Mouse (Mus musculus) limb, embryonic 12.5 days (tissue): ENCODE data around the gene Dnase2b. TPM values are rescaled to one million over a fixed set of nuclear protein-coding genes. Genes with fewer than 3 reads are reported as not detected.

ENCODE experiments used
- ATAC-seq: fragments of 200-750 bp; cut with Nextera tagmentation; 2 replicates; pipeline ENCODE4 v1.8.0; 2017; ENCODE audit warnings: low read depth, moderate TSS enrichment; ENCODE audit not compliant: insufficient number of reproducible peaks, insufficient read depth, low FRiP score, low TSS enrichment
- H3K27ac ChIP-seq: fragments of 300-500 bp; sonication (generic); 2 replicates; pipeline ENCODE4 v1.5.1; 2016; ENCODE audit warnings: mild to moderate bottlenecking, moderate library complexity
- H3K27me3 ChIP-seq: fragments of 300-500 bp; sonication (generic); 2 replicates; pipeline ENCODE4 v1.6.1; 2016; ENCODE audit warnings: mild to moderate bottlenecking, moderate library complexity
- H3K36me3 ChIP-seq: fragments of 300-500 bp; sonication (generic); 2 replicates; pipeline ENCODE4 v1.6.1; 2016; ENCODE audit warnings: mild to moderate bottlenecking, moderate library complexity
- H3K4me1 ChIP-seq: fragments of 300-500 bp; sonication (generic); replicated peaks from 2 replicates; pipeline ENCODE4 v1.6.1; 2016
- H3K4me2 ChIP-seq: fragments of 300-500 bp; sonication (generic); 2 replicates; pipeline ENCODE4 v1.6.1; 2016; ENCODE audit warnings: mild to moderate bottlenecking, moderate library complexity
- H3K4me3 ChIP-seq: fragments of 300-500 bp; sonication (generic); replicated peaks from 2 replicates; pipeline ENCODE4 v1.5.1; 2016; ENCODE audit warnings: mild to moderate bottlenecking
- H3K9ac ChIP-seq: fragments of 300-500 bp; sonication (generic); replicated peaks from 2 replicates; pipeline ENCODE4 v1.6.1; 2016; ENCODE audit warnings: mild to moderate bottlenecking, moderate library complexity
- H3K9me3 ChIP-seq: fragments of 300-500 bp; sonication (generic); 2 replicates; pipeline ENCODE4 v1.6.1; 2016; ENCODE audit warnings: mild to moderate bottlenecking, moderate library complexity
- WGBS: fragments of 180-500 bp; shearing (Covaris S2); methylation state at CpG from one replicate; pipeline ENCODE4 v1.1.7; 2016; 5-methylcytosine and 5-hydroxymethylcytosine counted together
- polyA plus RNA-seq: library from polyadenylated mRNA; unstranded; fragments of >200 nt; fragmentation: Nextera tagmentation; extraction: Ambion mirVana; gene quantifications from 2 replicates; pipeline ENCODE4 v1.2.1, GENCODE M21; 2016

Gene Dnase2b
- polyA plus RNA-seq, 1 experiment from 2014 or later, result not detected

- no peaks in the 10 kb centered on the region for H3K4me1 ChIP-seq
- no peaks in the 10 kb centered on the region for H3K27me3 ChIP-seq
- H3K9me3 ChIP-seq, result no peaks in the 10 kb centered on the region
- H3K9ac ChIP-seq, result no peak overlapping the region
- no peak for ATAC-seq
- no peaks in the 10 kb centered on the region for H3K36me3 ChIP-seq
- H3K4me2 ChIP-seq, result no peak overlapping the region
- 86% methylated on average over 4 of the region's 4 CpGs for WGBS
- no peak overlapping the region for H3K4me3 ChIP-seq
- H3K27ac ChIP-seq, result no peak overlapping the region
Observed at GRCm38 (mm10) chr3:146611261-146611660, 4.1 kb downstream of the Dnase2b start.

GRCm38 (mm10) chr3:146610322-146610721 is 5.1 kb downstream of the Dnase2b start:
- H3K4me3 ChIP-seq, result no peak overlapping the region
- H3K4me2 ChIP-seq, result no peak overlapping the region
- no peak for ATAC-seq
- no peaks in the 10 kb centered on the region for H3K36me3 ChIP-seq
- 85% methylated on average over 10 of the region's 10 CpGs for WGBS
- no peaks in the 10 kb centered on the region for H3K27me3 ChIP-seq
- H3K9ac ChIP-seq, result no peak overlapping the region
- no peaks in the 10 kb centered on the region for H3K4me1 ChIP-seq
- no peaks in the 10 kb centered on the region for H3K9me3 ChIP-seq
- no peak overlapping the region for H3K27ac ChIP-seq

GRCm38 (mm10) chr3:146607368-146607767 is 8.0 kb downstream of the Dnase2b start:
- 48% methylated on average over 1 of the region's 1 CpGs for WGBS
- no peaks in the 10 kb centered on the region for H3K4me1 ChIP-seq

DNA sequence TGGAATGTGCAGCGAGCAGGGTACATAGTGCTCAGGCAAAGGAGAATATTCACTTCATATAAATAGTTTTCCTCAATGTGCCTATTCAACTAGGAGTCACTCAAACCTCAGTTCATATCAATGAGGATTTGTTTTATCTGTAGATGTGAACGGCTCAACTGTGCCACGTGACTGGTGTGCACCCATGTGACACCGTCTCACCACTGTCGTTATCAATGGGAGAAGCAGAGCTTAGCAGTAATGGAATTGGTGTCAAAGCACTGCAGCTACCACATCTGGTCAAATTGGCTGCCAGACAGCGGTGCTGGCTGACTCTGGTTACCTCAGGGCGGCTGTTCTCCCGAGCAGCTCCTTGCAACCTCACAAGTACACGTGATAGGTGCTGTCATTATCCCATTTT is 10.7 kb downstream of the Dnase2b start:
- Histone ChIP-seq H3K9me3 (no peaks in the 10 kb centered on the region), H3K4me2 (no peak overlapping the region), H3K9ac (no peak overlapping the region), H3K4me1 (no peaks in the 10 kb centered on the region), H3K36me3 (no peaks in the 10 kb centered on the region), H3K27ac (no peak overlapping the region), H3K4me3 (no peak overlapping the region), H3K27me3 (no peaks in the 10 kb centered on the region)
- no peak for ATAC-seq
- WGBS, result 81% methylated on average over 9 of the region's 9 CpGs

More at GRCm38 (mm10) chr3:146607368-146607767, 8.0 kb downstream of the Dnase2b start:
- no peak for ATAC-seq
- H3K36me3 ChIP-seq, result no peaks in the 10 kb centered on the region
- no peaks in the 10 kb centered on the region for H3K27me3 ChIP-seq
- H3K4me2 ChIP-seq, result no peak overlapping the region
- H3K4me3 ChIP-seq, result no peak overlapping the region
- no peak overlapping the region for H3K27ac ChIP-seq
- no peaks in the 10 kb centered on the region for H3K9me3 ChIP-seq
- H3K9ac ChIP-seq, result no peak overlapping the region

- H3K27ac ChIP-seq, result no peak overlapping the region
- no peaks in the 10 kb centered on the region for H3K4me1 ChIP-seq
- ATAC-seq, result no peak
- H3K4me2 ChIP-seq, result no peak overlapping the region
- H3K36me3 ChIP-seq, result no peaks in the 10 kb centered on the region
- H3K9me3 ChIP-seq, result no peaks in the 10 kb centered on the region
- H3K9ac ChIP-seq, result no peak overlapping the region
- H3K4me3 ChIP-seq, result no peak overlapping the region
- 93% methylated on average over 3 of the region's 3 CpGs for WGBS
- H3K27me3 ChIP-seq, result no peaks in the 10 kb centered on the region
Observed at GRCm38 (mm10) chr3:146602531-146602930, 12.9 kb downstream of the Dnase2b start.

DNA sequence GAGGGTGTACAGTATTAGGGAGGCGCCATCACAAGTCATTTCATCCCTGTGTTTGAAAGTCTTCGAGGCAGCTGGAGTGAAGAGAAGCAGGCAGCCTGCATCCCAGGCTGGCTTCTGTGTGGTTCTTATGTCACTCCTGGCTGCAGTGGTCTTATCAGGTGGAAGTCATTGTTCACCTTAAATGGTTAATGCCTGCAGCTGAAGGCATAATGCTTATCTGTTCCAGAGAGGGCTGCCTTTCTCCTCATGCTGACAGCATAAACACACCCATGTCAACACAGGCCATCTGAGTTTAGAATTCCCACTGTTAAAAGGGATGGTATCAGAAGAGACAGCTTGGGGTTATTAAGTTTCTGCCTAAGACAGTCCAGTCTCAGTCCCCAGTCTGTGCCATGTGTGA is 14.2 kb downstream of the Dnase2b start:
- ATAC-seq, result no peak
- no peak overlapping the region for H3K27ac ChIP-seq
- H3K36me3 ChIP-seq, result no peaks in the 10 kb centered on the region
- 92% methylated on average over 2 of the region's 2 CpGs for WGBS
- H3K9ac ChIP-seq, result no peak overlapping the region
- H3K4me3 ChIP-seq, result no peak overlapping the region
- no peaks in the 10 kb centered on the region for H3K4me1 ChIP-seq
- no peaks in the 10 kb centered on the region for H3K27me3 ChIP-seq
- no peak overlapping the region for H3K4me2 ChIP-seq
- H3K9me3 ChIP-seq, result no peaks in the 10 kb centered on the region

DNA sequence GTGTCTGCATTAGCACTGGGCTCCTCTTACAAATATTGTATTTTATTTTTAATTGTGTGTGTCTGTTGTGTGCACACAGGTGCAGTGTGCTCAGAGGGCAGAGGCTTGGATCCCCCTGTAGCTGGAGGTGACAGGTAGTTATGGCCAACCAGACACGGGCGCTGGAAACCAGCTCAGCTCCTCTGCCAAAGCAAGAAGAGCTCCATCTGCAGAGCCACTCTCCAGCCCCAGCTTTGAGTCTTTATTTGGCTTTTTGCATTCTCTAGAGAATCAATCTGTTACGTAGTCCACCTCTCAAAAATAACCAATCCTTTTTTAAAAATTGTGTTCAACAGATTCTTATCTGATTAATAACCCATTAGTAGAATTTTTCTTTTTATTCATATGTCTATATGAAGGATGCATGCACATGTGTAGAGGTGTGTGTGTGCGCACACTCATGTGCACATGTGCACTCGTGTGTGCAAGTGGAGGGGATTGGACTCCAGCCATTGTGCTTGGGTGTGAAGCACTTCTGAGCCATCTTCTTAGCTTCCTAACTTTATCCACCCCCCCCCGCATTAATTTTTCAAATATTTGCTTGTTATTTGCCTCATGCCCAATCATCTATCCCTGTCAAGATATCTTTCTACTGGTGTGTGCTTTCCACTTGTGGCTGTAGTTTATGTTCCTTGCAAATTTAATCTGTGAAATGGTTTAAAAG is 16.0 kb downstream of the Dnase2b start:
- H3K4me1 ChIP-seq, result no peaks in the 10 kb centered on the region
- no peak overlapping the region for H3K4me2 ChIP-seq
- no peaks in the 10 kb centered on the region for H3K36me3 ChIP-seq
- H3K4me3 ChIP-seq, result no peak overlapping the region
- 88% methylated on average over 6 of the region's 6 CpGs for WGBS
- no peaks in the 10 kb centered on the region for H3K9me3 ChIP-seq
- no peaks in the 10 kb centered on the region for H3K27me3 ChIP-seq
- no peak overlapping the region for H3K27ac ChIP-seq
- H3K9ac ChIP-seq, result no peak overlapping the region
- no peak for ATAC-seq

GRCm38 (mm10) chr3:146598411-146598810 is 17.0 kb downstream of the Dnase2b start:
- H3K4me2 ChIP-seq, result no peak overlapping the region
- WGBS, result 76% methylated on average over 6 of the region's 6 CpGs
- no peaks in the 10 kb centered on the region for H3K9me3 ChIP-seq
- H3K27me3 ChIP-seq, result no peaks in the 10 kb centered on the region
- H3K4me1 ChIP-seq, result no peaks in the 10 kb centered on the region
- no peak overlapping the region for H3K27ac ChIP-seq
- no peak overlapping the region for H3K9ac ChIP-seq
- H3K36me3 ChIP-seq, result no peaks in the 10 kb centered on the region
- H3K4me3 ChIP-seq, result no peak overlapping the region
- no peak for ATAC-seq

GRCm38 (mm10) chr3:146596864-146597263 is 18.5 kb downstream of the Dnase2b start:
- ATAC-seq, result no peak
- Histone ChIP-seq H3K4me3 (no peak overlapping the region), H3K4me1 (no peaks in the 10 kb centered on the region), H3K27ac (no peak overlapping the region), H3K27me3 (no peaks in the 10 kb centered on the region), H3K4me2 (no peak overlapping the region), H3K9me3 (no peaks in the 10 kb centered on the region), H3K36me3 (no peaks in the 10 kb centered on the region), H3K9ac (no peak overlapping the region)
- WGBS, result 91% methylated on average over 7 of the region's 7 CpGs

- WGBS, result 85% methylated on average over 8 of the region's 8 CpGs
- H3K36me3 ChIP-seq, result no peaks in the 10 kb centered on the region
- H3K4me1 ChIP-seq, result no peaks in the 10 kb centered on the region
- no peak overlapping the region for H3K4me2 ChIP-seq
- no peaks in the 10 kb centered on the region for H3K9me3 ChIP-seq
- no peak overlapping the region for H3K9ac ChIP-seq
- no peaks in the 10 kb centered on the region for H3K27me3 ChIP-seq
- no peak overlapping the region for H3K4me3 ChIP-seq
- H3K27ac ChIP-seq, result no peak overlapping the region
- ATAC-seq, result no peak
Observed at GRCm38 (mm10) chr3:146596387-146596786, 19.0 kb downstream of the Dnase2b start.

GRCm38 (mm10) chr3:146595440-146595839 is 20.0 kb downstream of the Dnase2b start:
- H3K27me3 ChIP-seq, result no peaks in the 10 kb centered on the region
- no peak overlapping the region for H3K4me2 ChIP-seq
- H3K9me3 ChIP-seq, result no peaks in the 10 kb centered on the region
- no peak overlapping the region for H3K27ac ChIP-seq
- H3K4me1 ChIP-seq, result no peaks in the 10 kb centered on the region
- 86% methylated on average over 6 of the region's 6 CpGs for WGBS
- ATAC-seq, result no peak
- H3K4me3 ChIP-seq, result no peak overlapping the region
- no peaks in the 10 kb centered on the region for H3K36me3 ChIP-seq
- no peak overlapping the region for H3K9ac ChIP-seq

- no peak overlapping the region for H3K4me3 ChIP-seq
- H3K27ac ChIP-seq, result no peak overlapping the region
- 71% methylated on average over 2 of the region's 2 CpGs for WGBS
- H3K27me3 ChIP-seq, result no peaks in the 10 kb centered on the region
- no peaks in the 10 kb centered on the region for H3K9me3 ChIP-seq
- no peaks in the 10 kb centered on the region for H3K36me3 ChIP-seq
- no peak for ATAC-seq
- no peak overlapping the region for H3K9ac ChIP-seq
- peaks cover 6% of the 10 kb centered on the region; the same call in 1 of the 2 replicates for H3K4me1 ChIP-seq
- H3K4me2 ChIP-seq, result no peak overlapping the region
Observed at GRCm38 (mm10) chr3:146591601-146592000, 23.8 kb downstream of the Dnase2b start.
